Mouse (Mus musculus): Measurements from ENCODE around the gene Agap3.

The Agap3 gene

DNA sequence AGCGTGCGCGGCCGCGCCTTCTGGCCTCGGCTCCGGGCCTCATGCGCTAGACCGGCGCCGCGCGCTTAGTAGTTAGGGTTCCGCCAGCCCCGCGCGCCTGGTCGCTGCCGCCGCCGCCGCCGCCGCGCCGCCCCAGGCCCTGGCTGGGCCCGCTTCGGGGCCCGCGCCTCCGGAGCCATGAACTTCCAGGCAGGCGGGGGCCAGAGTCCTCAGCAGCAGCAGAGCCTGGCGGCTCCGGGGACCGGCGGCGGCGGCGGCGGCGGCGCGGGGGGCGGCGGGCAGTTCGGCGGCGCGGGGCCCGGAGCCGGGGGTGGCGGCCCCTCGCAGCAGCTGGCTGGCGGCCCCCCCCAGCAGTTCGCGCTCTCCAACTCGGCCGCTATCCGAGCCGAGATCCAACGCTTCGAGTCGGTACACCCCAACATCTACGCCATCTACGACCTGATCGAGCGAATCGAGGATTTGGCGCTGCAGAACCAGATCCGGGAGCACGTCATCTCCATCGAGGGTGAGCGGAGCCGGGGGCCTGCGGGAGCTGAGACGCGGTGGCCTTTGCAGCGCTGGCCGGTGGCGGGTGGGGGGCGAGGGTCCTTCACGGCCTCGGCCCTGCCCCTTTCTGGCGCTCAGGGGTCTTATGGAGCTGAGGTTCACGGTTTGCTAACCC, at the start of gene Agap3:
Gene Agap3, plus strand, starts transcription at position 148 of the 661 bp plus-strand sequence.
- DNase-seq (ENCODE audit: low spot score in 2 of 2): peak in 1 of 2 experiments; percentile 36

DNA sequence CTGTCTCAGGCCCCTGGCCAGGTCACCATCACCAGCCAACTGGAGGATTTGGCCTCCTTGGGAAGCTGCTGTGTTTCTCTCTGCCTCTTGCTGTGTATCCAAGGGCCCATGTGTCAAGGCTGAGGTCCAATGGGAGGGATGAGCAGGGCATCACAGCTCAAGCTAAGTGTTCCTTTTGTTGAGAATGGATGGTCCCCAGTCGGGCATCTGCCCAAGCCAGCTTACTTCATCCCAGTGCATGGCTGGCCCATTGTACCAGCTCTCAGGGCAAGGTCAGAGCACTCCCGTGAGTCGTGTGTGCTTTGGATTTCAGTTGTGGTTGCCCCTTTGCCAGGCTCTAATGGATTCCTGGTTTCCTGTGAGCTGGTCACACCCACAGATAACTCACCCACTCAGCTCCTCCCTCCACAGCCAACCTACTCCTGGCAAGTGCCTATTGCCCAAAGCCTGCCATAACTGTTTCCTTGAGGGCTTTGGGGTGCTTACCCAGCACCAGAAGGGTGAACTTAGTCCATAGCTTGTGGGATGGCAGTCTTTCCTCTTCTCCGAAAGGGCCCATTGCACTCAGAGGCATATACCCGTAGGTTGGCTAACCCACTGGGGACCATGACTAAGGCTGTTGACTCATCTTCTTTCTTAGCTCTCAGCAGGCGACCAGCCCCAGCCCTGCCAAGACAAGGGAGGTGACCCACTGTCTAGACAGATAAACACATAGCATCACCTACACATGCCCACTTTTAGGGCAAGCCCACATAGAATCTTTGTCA, 47.2 kb upstream of the Agap3 start:
- no peak for DNase-seq (ENCODE audit: low spot score in 2 of 2)

- DNase-seq (ENCODE audit: low spot score in 2 of 2): no peak
Measured at GRCm38 (mm10) chr5:24405389-24405876, 46.5 kb upstream of the Agap3 start.

- DNase-seq (ENCODE audit: low spot score in 2 of 2): no peak
Measured at GRCm38 (mm10) chr5:24408651-24409050, 43.3 kb upstream of the Agap3 start.

DNA sequence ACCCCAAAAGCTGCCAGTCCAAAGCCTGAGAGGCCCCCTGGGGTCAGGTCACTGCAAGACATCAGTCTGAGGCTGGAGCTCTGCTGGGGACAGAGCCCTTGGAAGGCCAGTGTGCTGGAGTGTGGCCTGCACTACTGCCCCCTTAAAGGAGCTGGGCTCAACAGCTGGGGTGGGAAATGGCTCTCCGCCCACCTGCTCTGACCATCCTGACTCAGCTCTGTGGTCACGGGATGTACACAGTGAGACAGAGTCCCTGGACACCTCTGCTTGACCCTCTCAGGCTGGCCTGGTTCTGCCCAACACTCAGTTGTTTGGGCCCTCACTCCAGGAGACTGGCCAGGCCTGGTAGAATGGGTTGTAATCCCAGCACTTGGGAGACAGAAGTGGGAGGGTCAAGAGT, 42.5 kb upstream of the Agap3 start:
- no peak for DNase-seq (ENCODE audit: low spot score in 2 of 2)

GRCm38 (mm10) chr5:24412063-24412462, 39.9 kb upstream of the Agap3 start:
- DNase-seq (ENCODE audit: low spot score in 2 of 2): no peak

DNA sequence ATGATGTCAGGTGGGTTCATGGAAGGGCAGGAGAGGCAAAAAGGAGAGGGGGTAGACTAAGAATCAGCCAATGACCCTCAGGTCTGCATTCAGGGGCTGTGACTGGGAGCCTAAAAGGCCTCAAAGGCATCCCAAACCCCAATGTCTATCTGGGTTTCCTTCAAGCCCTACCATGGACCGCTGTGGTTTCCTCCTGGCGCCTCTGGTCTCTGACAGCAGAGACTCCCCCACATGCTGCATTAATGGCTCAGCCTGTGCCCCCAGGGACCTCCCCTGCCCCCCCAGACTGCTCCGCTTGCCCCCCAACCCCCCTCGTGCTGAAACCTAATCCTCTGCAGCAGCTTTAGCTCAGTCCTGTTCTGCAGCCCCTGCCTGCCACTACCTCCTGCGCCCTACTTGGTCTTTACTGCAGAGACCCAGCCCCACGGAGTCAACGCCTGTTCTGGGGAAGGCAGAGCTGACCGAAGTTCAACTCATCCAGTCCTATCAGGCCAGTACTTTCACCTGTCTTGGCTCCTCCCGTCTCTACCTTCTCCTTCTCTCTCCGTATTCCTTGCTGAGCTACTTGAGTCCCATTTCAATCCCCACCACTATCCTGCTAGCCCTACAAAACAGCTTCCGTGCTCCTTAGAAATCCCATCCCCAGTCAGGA, 38.8 kb upstream of the Agap3 start, which contains the start of gene Asic3:
Gene Asic3, plus strand, starts transcription at position 351 of the 652 bp plus-strand sequence.
- DNase-seq (ENCODE audit: low spot score in 2 of 2): no peak

DNA sequence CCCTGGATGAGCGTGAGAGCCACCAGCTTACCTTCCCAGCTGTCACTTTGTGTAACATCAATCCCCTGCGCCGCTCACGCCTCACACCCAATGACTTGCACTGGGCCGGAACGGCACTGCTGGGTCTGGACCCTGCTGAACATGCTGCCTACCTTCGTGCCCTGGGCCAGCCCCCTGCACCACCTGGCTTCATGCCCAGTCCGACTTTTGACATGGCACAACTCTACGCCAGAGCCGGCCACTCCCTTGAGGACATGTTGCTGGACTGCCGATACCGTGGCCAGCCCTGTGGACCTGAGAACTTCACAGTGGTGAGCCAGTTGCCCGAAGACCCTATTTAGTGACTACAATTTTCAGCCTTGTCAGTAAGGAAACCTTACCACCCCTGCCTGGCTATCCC, 38.0 kb upstream of the Agap3 start:
- DNase-seq (ENCODE audit: low spot score in 2 of 2): no peak

- no peak for DNase-seq (ENCODE audit: low spot score in 2 of 2)
Measured at GRCm38 (mm10) chr5:24416222-24416736, 35.7 kb upstream of the Agap3 start.

GRCm38 (mm10) chr5:24417587-24417986, 34.4 kb upstream of the Agap3 start:
- no peak for DNase-seq (ENCODE audit: low spot score in 2 of 2)

DNA sequence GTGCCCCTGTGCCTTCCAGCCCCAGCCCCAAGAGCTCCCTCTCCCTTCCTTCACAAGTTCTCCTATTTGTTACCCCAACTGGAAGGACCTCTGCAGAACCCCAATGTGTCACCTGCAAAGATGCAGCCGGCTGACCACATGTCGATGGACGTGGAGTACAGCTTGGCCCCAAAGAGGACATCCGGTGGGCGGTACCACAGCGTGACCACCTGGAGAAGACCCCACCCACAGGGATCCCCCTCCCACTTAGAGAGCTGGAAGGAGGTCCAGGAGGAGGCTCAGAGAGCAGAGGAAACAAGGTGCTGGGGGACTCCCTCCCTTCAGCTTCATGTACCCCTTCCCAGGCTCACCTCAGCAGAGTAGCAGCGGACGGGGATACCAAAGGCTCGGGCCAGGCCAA, 31.6 kb upstream of the Agap3 start:
- no peak for DNase-seq (ENCODE audit: low spot score in 2 of 2)

DNA sequence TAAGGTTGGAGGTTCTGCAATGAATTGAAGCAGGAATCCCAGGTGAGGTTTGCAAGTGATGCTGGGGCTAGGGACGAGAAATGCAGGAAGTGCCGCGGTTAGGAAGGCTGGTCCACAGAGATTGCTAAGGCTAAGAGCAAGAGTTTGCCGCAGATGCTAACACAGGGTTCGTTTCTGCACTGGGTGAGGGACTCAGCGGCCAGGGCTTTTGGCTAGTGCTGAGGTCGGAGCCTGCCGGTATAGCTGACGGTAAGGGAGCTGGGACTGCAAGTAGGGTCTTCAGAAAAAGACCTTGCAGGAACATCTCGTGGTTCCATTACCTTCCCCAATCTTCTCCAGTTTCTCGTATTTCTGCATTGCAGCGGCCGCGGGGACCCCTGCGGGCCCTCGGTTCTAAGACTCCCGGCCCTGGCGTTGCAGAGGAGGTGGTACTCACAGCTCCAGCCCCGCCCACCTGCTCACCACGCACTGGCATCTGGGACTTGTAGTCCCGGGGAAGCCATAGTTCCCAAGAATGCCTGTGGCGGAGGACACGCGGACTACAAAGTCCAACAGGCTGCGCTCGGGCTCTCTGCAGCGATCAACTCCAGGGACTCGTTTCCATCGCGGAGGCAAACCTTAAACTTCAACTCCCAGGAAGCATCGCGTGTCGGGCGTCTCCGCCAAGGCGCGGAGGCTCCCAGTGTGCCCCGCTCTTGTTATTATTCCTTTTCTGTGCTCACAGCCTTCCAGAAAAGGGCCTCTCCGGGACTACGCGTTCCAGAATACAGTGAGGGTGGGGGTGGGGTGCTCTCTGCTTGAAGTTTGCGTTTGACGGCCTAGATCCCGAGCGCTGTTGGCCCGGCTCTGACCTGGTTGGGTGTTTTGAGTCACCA, 28.6 kb upstream of the Agap3 start, which contains the start of the genes Cdk5 and Slc4a2:
Gene Cdk5, minus strand, starts transcription at position 402 of the 875 bp plus-strand sequence.
Gene Slc4a2, plus strand, starts transcription at position 709 of the 875 bp plus-strand sequence.
- peak; percentile 96 to 99 for DNase-seq (ENCODE audit: low spot score in 2 of 2)

GRCm38 (mm10) chr5:24424004-24424781, 27.8 kb upstream of the Agap3 start:
- peak in 1 of 2 experiments; percentile 39 for DNase-seq (ENCODE audit: low spot score in 2 of 2)

GRCm38 (mm10) chr5:24424861-24425411, 27.0 kb upstream of the Agap3 start:
- peak; percentile 42 to 71 for DNase-seq (ENCODE audit: low spot score in 2 of 2)

- peak in 1 of 2 experiments; percentile 67 for DNase-seq (ENCODE audit: low spot score in 2 of 2)
Measured at GRCm38 (mm10) chr5:24425421-24426036, 26.4 kb upstream of the Agap3 start.

GRCm38 (mm10) chr5:24426037-24426432, 25.9 kb upstream of the Agap3 start:
- no peak for DNase-seq (ENCODE audit: low spot score in 2 of 2)

DNA sequence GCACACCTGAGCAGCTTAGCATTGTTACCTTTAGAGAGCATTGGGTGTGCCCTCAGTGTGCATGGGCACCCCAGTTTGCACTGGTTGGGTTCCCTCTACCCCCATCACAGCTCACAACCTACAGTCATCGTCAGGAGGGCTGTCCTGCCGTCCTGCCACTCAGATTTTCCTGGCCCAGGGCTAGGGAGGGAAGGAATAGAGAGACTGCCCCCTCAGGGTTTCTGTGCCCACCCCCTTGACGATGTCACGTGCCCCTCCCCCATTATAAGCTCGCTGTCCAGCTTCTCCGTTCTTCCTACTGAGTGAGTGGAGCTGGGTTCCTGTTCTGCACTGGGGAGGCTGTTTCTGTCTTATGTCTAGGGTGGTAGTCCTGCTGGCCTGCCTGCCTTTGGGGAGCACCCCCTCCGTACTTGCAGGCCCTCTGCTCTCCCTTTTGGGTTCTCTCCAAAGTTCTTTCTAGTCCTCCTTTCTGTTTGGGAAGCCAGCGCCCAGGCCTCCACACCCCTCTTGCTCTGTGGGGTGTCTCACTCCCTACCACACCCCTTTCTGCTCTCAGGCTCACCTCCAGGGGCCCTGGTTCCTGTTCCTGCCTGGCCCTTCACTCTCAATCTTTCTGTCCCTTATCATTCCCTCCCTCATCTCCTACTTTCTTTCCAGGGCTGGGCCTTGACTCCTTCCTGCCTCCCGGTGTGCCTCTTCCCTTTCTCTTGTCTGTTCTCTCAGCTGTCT, 25.3 kb upstream of the Agap3 start:
- no peak for DNase-seq (ENCODE audit: low spot score in 2 of 2)

DNA sequence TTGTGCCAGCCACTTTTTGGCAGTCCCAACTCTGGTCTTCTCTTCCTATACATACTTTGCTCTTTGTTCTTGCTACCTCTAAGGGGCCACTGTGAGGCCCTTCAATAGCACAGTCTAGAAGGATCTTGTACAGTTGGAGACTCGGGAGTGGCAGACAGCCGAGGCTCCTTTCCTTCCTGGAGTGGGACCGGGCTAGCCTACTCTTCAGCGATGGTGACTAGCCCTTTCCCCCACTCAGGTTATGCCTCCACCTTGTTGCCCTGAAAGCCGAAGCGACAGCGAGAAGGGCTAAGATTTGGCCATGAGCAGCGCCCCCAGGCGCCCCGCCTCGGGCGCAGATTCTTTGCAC, 24.7 kb upstream of the Agap3 start:
- DNase-seq (ENCODE audit: low spot score in 2 of 2): no peak

DNA sequence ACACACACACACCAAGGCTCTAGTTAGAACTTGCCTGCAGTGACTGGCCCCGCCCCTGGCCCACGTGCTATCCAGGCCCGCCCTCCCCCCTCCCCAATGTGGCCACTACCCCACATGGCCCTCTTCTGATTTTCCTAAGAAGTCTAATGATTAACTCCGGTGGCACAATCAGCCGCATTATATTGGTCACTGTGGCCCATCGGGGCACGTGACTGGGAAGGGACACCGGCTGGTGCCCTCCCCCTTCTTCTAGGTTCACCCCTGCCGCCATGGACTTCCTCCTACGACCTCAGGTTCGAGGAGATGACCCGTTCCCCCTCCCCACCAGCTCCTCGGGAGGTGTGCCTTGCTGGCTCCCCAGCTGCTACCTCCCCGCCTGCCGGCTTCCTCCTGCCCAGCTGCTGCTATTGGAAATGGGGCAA, 24.0 kb upstream of the Agap3 start:
- no peak for DNase-seq (ENCODE audit: low spot score in 2 of 2)

All from urinary bladder, adult 18-20 months (tissue).